Mouse (Mus musculus) urinary bladder, postnatal 36 days (tissue): ENCODE data around the gene Cd276.

Source experiments
- DNase-seq, 2 experiments: peaks; one replicate each; pipeline ENCODE4 v3.0.0; 2022; ENCODE audit warnings: low spot score in 2 of 2, mixed read lengths in 1 of 2

The Cd276 gene

DNA sequence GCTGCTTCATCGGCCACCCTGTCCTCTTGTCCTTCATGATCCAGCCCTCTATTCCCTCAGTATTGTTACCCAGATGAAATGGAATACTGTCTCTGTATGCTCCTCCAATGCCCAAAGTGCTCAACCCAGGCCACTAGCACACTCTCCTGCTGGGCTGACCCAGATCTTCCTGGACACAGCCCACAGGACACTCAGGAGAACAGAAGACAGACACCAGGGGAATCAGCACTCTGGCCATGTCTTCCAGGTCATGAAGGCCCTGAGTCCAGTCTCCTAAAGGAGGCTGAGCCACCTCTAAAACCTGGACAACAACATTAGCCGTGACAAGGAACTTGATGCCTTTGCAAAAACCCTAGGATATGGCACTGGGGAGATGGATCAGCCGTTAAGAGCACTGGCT is 38.8 kb downstream of the Cd276 start:
- no peak for DNase-seq

GRCm38 (mm10) chr9:58513749-58514148 is 41.5 kb downstream of the Cd276 start:
- no peak for DNase-seq

GRCm38 (mm10) chr9:58510452-58510851 is 44.8 kb downstream of the Cd276 start:
- no peak for DNase-seq

- DNase-seq = no peak
Observed at GRCm38 (mm10) chr9:58507216-58508005, 47.8 kb downstream of the Cd276 start.

- no peak for DNase-seq
Observed at GRCm38 (mm10) chr9:58500946-58501345, 54.3 kb downstream of the Cd276 start.

- DNase-seq = no peak
Observed at GRCm38 (mm10) chr9:58497942-58498341, 57.3 kb downstream of the Cd276 start.

DNA sequence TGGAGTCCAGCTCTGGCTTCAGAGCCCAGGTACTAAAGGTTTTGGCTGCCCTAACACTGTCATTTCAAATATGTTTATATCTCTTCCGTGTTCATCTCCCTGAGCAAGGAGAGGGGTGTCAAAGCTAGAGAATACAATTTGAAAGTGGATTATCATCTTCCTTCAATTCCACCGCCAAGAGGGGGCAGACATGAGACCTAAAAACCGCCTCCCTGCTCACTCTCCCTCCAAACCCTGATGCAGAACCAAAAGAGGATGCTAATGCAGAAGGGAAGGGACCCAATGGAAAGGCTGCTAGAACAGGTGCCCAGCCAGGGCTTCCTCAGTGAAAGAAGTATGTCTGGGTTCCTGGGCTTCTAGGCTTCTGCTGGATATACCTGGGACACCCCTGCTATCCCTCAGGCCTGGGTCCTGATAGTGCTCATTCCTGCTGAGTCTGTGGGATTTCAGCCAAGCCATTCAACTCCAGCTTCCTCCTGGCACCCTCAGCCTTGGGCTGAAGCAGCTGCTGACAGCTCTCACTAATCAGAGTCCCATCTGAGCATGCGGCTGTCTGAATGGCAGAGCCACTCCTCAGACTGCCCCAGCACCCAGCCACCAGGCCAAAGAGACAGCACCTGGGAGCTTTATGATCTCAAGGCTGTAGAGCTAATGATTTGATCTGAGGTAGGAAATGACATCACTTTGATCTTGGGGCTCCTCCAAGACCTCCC is 58.6 kb downstream of the Cd276 start:
- DNase-seq = no peak

DNA sequence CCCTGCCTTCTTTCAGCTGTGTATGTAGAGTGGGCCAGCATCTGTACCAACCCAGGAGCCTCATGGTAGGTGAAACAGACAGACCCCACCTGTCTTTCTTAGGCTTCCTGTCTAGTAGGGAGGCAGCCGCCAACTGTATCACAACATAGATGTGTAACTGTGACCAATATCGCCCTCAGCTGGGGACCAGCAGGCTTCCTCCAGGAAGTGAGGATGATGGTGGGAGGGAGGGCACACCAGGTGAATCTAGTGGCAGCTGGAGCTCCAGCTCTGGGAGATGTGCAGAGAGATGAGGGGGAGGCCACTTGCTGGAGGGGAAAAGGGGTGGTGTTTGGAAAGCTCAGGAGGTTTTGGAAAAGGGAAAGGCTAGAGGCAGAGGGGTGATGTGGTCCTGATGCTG is 60.2 kb downstream of the Cd276 start:
- no peak for DNase-seq

DNA sequence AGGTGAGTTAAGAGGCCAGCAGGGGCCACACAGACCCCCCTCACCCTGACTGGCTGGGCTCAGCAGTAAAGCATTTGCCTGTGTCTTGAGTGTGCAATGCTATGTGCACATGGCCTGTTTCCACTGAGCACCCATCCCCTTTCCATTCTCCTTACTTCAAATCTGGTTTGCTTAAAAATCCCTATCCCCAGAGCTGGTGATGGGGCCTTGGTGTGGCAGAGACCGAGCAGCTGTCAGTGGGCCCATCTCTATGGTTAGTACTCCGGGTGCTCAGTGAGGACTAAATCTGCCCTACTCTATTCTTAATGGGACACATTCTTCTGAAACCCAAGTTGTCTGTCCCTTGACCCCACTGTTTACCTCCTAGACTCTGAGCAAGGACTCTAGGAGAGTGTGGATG is 64.8 kb downstream of the Cd276 start:
- no peak for DNase-seq

DNA sequence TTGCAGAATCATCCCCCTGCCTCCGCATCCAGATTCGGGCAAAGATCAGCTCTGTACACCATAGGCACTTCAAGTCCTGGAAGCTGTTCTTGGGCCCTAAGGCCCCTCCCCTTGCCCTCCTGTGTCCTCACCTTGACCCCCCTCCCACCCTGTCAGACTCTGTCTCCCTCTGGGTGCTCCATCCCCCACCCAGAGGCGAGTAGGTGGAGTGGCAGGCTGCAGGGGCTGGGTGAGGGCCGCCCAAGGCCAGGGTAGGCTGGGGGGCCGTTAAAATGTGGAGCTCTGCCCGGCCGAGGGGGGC is 65.4 kb downstream of the Cd276 start:
- no peak for DNase-seq

- DNase-seq = no peak
Observed at GRCm38 (mm10) chr9:58489133-58489864, 65.9 kb downstream of the Cd276 start.

DNA sequence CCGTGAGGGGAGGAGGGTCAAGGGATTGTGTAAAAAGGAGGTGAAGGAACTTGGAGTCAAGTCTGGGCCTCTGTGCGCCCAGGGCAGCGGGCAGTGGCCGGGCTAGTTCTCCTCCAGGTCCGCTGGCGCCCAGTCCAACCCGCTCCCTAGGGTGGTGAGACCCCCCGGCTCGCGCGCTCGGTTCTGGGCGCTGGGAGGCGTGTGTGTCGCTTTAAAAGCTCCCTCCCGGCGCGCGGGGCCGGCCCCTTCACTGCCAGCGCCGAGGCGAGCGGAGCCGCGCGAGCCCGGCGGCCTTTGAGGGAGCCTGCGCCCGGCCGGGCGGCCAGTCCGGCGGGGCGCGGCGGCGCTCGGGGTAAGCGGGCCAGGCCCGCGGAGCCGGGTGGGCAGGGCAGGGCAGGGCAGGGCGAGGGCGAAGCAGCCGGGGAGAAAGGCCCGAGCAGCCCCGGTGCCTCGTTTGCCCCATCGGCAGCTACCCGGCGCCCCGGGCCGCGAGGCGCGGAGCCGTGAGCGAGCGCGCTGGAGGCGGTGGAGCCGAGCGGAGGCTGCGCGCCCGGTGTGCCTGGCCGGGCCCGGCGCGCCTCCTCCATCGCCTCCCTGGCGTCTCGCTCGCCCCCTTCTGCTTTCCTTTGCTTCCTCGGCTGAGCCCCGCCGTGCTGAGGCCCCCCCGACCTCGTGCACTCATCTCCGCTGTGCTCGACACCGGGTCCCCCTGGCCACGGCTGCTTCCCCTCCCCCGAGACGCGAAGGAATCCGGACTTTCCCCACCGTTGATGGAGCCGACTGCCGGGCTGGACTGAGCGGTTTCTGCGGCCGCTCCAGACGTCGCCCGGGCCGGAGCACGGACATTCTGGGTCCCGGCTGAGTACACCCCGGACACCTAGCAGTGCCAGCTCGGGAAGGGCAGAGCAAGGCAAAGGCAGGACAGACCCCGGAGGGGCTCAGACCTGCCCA is 67.1 kb downstream of the Cd276 start, which contains the start of gene Insyn1:
Insyn1 (plus strand) TSS at position 753 of the 951 bp plus-strand sequence.
- peak; percentile 28 to 46 for DNase-seq

GRCm38 (mm10) chr9:58487076-58487475 is 68.2 kb downstream of the Cd276 start:
- DNase-seq = no peak
